Mouse (Mus musculus) kidney, postnatal 36 days (tissue): Measurements from ENCODE around the gene Stap2.

Experiments
- DNase-seq, 2 experiments: peaks; one replicate each; pipeline ENCODE4 v3.0.0; 2021 to 2022; ENCODE audit warnings: mixed read lengths in 2 of 2

The Stap2 gene

DNA sequence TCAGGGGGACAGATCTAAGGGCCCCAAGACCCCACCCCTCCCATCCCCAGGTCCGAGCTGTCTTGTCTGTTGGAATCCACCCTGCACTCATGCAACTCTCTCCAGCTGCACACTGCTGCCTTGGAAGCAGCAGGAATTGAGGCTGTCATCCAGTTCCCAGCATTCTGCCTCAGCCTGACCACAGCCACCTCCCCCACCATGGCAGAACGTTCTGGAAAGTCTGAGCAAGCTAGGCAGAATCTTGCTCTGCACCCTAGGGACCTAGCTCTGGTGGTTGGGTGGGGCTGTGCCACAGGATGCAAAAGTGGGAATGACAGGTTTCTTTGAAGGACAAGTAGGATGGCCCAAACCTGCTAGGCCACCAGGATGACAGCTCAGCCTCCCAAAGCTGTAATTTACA lies 19.1 kb upstream of the Stap2 start:
- no peak for DNase-seq

DNA sequence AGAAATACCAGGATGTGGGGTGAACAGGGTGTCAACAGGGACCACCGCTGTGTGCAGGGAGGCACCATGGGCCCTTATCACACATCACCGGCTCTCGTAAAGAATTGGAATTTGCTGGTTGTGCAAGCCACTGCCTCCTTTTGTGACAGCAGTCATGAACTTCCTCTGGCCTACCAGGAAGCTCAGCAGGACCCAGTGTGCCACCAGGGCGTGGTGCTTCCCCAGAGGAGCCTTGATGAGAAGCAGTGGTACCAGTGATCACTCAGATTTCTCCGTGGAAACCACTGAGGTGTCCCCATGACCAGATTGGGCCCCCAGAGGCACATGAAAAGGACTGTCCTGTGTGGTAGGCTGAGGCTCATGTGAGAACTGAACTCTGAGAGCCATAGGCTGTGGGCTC lies 18.0 kb upstream of the Stap2 start:
- DNase-seq = no peak

DNA sequence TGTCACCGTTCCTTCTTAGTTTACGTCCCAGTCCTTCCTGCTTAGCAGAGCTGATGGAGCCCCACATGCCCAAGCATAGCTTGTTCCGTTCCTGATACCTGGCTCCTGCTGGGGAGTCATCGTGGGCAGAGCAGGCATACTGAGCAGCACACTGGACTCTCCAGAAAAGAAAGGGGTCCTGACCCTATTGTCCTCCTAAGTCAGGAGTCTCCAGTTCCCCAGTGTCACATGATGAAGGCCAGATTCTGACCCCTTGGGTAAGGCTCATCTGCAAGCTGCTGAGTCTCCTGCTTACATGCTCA lies 17.6 kb upstream of the Stap2 start:
- no peak for DNase-seq

DNA sequence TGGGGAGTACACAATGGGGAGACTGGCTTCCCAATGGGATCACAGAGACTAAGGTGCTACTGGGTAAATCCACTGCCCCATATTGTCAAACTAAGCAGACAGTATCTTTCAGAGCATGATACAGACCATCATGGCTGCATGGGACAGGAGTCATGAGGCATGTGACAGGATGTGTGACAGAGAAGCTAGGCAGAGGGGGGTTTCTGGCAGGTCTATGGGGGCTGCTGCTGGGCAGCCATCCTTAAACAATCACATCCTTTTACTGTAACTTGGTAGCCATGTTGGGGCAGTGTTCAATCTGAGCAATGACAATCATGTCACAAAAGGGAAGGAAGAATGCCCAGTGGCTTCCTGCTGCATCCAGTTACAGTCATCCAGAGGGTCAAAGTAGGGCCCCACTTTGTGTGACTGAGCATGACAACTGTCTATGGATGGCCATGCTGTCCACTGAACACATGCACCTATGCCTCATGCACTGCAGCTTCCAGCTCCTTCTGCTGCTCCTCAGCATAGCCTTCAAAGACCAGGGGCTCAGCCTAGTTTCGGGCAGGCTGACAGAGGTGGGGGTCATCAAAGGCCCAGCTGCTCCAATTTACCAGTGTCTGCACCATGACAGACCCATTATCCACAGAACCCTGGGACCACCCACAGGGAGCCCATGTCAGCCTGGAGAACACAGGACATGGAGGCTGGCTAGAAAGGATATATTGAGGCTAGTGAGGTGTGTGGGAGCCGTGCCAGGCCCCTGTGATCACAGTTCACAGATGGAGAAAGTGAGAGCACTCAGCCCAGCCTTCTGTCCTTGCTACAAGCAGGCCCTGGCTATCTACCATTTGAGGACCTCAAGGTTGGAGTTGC lies 17.0 kb upstream of the Stap2 start:
- DNase-seq = no peak

DNA sequence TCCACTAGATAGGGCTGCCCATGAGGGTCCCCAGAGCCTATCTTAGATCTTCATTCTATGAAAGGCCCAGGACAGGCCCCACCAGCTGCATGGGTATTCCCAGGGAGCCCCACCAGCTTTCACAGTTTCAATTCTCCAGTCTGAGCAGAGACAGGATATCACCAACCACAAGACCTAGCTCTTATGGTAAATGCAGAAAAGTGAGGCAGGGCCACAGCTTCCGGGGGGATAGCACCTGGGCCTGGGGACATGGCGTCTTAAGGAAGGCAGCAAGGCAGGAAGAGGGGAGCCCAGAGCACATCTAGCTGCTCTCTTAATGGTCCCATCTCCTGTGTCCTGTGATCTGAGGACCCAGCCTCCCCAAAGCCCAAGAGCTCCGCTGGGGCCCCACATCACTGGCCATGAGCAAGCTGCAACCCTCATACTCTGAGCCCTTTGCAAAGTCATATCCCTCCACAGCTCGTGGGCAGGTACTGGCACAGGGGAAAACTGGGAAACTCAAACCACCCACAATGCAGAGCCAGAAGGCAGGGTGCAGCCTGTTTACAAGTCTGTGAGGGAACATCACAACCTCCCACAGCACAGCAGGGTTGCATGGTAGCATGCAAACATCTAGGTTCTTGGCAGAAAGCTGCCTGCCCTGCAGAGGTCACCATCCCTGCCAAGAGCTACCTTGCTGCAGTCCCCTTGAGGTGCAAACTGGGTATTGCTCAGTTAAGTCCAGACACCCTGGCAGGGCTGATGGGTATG lies 16.0 kb upstream of the Stap2 start:
- DNase-seq = no peak

DNA sequence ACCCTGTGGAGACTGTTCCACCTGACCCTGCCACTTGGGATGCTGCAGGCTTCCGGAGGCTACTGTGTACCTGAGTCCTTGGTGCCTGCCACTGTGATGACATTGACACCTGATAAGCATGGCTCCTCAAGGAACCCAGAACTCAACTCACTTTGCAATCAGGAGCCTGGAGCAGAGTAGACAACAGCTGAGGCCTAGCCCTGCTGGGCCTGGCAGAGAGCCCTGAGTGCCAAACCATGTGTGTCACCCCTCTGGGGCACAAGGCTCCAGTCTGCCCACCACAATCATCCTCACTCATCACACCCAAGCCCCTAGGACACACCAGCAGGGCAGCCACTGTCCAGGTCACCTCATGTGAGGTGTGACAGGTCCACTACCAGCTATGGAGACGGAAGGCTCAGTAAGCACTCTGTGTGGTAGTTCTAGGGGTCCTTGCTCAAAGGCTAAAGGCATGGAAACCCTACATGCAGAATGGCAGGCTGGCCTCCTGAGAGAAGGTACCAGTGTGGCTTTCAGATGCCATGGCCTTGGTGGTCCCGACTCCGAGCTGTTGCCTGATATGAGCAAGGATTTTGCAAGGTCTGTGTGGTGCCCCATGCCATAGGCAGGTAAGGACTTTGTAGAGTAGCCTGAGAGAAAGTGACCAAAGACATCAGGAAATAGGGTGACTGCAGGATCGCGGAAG lies 15.2 kb upstream of the Stap2 start:
- no peak for DNase-seq

DNA sequence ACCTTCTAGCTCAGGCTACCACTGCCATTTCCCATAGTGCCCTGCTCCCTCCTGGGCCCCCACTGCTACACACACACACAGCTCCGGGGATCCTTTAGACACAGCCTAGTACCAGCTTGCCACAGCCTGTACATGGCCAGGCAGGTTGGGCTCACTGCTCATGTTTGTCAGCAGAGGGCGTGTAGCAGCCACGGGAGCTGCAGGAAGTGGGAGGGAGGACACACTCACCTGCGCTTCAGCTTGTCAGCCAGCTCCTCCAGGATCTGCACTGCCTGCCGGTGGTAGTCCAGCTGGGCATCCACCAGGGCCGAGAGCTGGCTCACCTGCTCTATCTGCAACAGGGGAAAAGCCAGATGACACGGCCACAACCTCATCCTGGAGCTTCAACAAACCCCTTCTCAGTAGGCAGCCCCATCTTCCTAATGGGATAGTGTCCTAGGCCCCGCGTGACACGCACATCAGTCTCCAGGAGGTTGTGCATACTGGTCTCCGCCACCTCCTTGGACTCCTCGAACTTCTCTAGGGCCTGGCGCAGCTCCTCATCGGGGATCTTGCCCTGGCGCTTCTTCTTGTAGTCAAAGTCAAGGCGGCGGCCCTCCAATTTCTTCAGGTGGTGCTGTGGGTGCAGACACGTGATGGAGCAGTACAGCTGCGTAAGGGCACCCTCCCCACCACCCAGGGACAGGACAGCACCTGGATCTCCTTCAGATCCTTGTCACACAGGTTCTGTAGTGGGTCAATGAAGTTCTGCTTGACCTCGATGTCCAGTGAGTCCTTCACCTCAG lies 13.2 kb upstream of the Stap2 start:
- peak; percentile 66 to 80 for DNase-seq

DNA sequence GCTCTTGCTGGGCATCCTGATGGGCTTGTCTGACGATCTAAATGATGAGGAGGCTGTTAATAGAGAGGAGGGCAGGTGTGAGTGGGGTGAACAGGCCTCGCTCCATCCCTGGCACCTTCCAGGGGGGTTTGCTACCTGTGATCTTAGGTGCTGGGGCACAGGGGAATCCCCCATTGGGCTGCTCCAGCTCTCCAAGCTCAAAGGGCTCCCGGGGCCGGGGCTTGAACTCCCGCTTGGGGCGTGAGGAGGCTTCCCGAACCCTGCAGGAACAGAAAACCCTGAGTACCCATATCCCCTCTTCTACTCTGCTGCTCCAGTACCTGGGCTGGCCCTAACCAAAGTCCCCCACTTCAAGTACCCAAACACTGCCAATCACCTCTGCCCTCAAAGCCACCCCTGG lies 12.5 kb upstream of the Stap2 start:
- no peak for DNase-seq

DNA sequence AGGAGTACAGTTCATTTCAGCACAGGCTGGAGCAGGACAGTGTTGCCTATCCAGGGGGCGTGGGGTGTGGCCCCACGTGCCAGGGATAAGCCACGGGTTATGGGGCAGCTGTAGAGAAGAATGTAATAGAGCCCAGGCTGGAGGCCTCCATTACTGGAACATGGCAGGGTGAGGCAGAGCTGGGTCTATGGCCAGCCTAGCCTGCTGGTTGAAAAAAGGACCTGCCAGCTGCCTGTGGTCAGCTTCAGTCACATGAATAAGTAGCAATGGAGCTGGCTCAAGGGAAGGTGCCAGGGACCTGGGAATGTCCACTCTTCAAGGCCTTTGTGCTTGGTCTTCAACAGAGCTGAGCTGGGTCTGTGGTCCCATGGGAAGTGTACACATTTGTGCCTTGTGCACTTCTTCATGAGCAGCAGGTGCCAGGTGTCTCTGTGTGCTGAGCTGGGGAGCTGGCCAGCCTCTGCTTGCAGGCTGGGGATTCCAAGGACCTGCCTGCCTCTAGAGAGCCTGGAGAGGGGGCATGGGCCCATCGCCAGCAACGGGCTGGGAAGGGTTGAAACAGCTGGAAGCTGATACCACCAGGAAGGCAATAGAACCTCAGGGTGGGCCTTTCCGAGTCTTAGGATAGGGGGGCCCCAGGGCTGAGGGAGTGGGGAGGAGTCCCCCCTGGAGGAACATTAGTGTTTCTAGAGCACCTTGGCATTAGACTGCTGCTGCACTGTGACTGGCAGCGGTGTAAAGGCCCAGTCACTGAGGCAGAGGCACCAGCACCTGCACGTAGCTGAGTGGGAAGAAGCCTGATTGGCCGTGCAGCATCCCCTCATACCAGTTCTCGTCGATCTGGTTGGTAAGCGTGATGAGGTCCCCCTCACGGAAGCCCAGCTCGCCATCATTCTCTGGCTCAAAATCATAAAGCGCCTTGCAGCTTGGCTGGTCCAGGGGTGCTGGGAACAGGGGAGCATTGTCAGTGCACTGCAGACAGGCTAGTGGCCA lies 11.7 kb upstream of the Stap2 start:
- no peak for DNase-seq

DNA sequence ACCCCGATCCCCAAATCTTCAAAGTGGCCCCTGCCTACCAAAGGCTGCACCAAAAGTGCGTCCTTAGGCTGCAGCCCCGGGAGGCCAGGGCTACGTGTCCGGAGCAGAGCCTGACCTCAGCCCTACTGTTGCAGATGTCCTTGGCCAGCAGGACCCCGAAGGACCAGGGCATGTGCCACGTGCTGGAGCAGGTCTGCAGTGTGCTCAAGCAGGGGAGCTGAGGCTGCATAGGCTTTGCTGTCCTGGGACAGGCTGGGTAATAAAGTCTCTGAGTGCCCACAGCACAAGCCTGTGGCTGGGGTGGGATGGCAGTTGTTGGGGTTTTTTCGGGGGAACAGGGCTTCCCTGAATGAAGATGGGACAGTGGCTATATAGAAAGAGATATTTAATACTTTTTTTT lies 11.0 kb upstream of the Stap2 start:
- no peak for DNase-seq

DNA sequence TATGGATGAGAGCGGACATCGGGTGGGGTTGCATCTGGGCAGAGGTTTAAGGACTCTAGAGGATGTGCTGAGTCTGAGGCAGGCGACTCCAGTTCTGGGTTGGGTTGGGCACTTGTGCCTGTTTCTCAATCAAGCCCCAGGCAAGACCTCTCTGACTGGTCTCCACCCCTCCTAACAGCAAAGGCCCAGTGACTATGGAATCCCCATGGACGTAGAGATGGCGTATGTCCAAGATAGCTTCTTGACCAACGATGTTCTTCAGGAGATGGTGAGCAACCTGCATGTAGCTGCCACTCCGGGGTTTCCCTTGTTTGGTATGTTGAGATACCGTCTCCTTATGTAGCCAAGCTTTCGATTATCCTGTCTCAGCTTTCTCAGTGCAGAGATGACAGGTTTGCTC lies 9.9 kb upstream of the Stap2 start:
- no peak for DNase-seq

DNA sequence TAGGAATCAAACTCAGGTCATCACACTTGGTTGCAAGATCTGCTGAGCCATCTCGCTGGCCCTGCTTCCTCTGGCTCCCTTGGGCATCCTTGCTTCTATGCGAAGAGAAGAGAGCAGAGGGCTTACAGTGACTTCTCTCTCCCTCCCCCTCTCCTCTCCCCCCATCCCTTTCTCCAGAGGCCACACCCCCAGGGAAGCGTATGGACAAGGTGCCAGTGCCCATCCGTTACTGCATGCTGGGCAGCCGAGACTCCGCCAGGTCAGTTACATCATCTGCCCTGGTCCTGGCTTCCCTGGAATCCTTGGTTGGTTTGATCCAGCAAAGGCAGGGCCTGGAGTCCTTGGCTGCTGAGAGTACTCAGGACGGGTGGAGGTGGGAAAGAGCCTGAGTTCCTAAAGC lies 6.1 kb upstream of the Stap2 start:
- DNase-seq = no peak

DNA sequence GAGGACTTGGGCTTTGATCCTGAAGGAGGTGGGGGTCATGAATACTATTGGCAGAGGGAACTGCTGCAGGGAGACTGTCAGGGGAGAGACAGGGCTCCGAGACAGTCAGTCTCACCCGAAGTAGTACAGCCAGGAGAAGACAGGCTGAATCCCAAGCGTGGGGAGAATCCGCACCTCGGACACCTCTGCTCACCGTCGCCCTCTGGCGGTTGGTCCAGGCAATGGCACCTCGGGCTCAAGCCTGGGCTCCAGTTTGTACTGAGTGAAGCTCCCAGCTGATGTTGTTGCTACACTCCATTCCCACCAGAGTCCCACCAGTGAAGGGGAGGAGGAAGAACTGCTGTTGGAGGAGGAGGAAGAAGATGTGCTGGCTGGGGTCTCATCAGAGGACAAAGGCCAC lies 5.3 kb upstream of the Stap2 start:
- DNase-seq = peak; percentile 70 to 91

DNA sequence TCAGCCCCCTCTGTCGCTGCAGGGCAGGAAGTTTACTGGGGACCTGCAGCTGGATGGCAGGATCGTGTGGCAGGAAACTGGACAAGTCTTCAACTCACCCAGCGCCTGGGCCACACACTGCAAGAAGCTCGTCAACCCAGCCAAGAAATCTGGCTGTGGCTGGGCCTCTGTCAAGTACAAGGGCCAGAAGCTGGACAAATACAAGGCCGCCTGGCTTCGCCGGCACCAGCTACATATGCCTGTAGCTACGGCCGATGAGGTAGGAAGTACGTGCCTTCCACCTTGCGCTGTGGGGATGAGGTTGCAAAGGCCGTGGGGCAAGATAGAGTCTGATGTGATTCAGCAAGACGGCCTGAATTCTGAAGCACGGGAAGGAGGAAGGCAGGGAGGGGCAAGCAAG lies 4.9 kb upstream of the Stap2 start:
- peak in 1 of 2 experiments; percentile 11 for DNase-seq

DNA sequence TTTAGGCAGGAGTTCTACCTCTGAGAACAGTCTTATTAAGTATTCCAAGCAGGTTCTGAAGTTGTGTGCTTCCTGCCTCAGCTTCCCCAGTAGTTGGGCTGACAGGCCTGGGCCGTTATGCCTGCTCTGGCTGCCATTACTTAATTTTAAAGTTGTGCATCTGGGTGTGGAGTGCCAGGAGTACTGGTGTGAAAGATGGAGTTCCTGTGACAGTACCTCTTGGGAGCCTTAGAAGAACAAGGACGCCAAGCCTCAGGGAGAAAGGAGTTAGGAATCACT lies 4.5 kb upstream of the Stap2 start:
- no peak for DNase-seq

DNA sequence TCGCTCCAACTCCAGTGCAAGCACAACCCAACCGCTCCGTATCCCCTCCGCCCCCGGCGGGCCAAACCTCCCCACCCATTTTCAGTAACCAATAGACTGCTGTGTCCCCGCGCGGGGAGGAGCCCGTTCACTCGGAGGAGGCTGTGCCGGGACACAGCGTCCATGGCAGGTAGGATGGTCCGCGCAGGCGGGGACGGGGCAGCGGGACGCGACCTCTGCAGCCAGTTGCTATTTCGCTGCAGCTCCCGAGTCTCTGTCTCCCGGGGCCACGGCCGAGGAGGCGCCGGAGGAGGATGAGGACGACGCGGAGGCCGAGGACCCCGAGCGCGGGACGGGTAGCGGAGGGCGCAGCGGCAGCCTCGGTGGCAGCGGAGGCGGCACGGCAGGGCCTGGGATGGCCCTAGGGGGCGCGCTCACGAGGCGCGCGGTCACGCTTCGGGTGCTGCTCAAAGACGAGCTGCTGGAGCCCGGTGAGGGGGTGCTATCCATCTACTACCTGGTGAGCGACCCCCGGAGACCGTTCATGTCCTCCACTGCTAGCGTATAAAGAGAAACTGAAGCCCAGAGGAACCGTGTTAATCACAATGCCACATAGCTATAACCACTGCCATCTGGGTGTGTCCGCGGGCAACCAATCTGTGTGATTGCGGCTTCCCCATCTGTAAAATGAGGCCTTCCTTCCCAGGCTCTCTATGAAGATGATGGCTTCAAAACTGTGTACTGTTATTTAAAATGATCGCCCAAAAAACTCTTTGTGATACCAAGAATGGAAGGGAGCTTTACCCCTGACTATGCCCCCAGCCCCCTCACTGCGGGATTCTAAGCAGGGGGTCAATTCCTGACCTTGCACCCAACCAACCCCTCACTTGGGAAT lies 3.9 kb upstream of the Stap2 start:
- peak; percentile 95 to 96 for DNase-seq

DNA sequence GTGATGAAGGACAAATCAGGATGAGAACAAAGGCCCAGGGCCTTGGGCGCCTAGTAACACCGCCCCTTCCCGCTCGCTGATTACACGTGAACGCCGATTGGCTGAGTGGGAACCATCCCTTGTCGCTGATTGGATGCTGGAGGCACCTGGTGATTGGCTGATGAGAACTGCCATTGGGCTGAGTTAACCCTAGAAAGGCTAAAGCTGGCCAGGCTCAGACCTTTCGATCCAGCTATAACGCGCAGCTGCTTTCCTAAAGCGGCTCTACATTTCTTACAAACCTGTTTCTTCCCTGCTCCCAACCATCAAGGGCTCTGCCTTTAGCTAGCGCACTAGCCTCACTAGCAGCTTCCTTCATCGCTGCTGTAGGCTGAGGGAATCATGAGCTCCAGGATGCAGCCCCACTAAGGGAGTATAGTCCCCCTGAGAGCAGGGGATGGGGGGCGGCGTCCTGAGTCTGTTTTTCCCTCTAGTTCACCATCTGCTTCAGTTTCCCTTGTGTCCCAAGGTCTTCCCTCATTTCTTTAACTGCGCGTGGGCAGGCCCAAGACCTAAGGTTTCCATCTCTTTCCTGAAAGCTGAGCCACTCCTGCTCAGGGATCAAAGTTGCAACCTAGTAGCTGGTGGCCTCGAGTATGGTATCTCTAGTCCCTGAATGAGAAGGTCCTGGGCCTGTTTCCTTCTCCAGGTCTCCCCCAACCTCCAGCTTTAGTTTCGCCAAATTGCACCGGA lies 3.1 kb upstream of the Stap2 start:
- DNase-seq = peak; percentile 92 to 97

DNA sequence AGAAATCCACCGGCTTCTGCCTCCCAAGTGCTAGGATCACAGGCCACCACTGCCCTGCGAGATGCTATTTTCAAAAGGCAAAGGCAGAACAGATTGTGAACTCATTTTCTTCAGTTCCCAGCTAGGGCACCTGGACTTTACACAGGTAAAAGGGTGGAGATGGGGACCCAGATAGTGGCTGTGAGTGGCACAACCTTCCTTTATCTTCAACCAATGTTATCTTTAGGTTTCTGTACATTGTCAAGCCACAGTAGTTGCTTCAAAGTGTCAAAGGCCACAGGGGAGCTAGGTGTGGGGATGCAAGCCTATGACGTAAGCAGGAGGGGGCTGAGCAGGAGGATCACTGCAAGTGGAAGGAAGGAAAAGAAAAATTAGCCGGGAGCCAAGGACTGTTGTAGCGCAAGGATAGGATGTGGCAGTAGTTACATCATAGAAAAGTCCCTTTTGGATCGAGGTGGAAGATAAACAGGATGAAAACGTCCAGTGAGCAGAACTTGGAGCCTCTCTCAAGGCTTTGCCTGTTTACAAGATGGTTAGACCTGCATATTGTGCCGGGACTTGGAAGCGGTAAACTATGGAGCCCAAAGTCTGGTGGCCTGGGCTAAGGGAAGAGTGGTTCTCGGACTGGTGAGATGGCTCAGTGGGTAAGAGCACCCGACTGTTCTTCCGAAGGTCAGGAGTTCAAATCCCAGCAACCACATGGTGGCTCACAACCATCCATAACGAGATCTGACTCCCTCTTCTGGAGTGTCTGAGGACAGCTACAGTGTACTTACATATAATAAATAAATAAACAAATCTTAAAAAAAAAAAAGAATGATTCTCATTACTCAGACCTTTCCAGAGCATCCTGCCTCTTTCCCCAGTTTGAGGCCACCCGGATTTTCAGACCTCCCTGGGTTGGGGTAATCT lies 2.3 kb upstream of the Stap2 start:
- DNase-seq = no peak

DNA sequence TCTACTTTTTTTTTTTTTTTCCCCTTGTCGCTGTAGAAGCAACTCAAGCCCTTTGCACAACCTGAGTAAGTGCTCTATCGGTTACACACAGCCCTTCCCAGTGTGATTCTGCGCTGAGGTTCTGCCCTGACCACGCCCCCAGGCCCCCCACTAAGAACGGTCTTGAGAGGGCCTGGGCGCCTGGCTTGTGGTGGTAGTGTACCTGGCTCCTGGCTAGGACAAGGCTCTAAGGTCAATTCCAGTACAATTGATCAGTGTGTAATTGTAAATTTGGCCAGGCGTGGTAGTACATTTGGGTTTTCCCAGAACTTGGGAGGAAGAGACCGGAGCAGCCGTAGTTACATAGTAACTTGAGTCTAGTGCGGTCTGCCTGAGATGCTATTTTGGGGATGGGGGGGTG lies 1.6 kb upstream of the Stap2 start:
- DNase-seq = peak in 1 of 2 experiments; percentile 58
